Mouse (Mus musculus) ES-E14 (cell line): Measurements from ENCODE around the gene Olfr1463. TPM values are rescaled to one million over a fixed set of nuclear protein-coding genes. Genes with fewer than 3 reads are reported as not detected.

Experiments
- DNase-seq: peaks from one replicate; pipeline ENCODE4 v3.0.0-alpha.2; 2013; ENCODE audit warnings: low read depth, low spot score
- H3K27ac ChIP-seq: 2 replicates; pipeline ENCODE4 v1.5.1; 2012; ENCODE audit warnings: low read depth, mild to moderate bottlenecking, low read length, moderate library complexity, mixed read lengths; ENCODE audit not compliant: poor library complexity, insufficient read depth, severe bottlenecking
- H3K36me3 ChIP-seq: 2 replicates; pipeline ENCODE4 v1.6.1; 2012; ENCODE audit warnings: mild to moderate bottlenecking, low read length, moderate library complexity, mixed read lengths; ENCODE audit not compliant: control insufficient read depth, poor library complexity, insufficient read depth, severe bottlenecking
- H3K4me1 ChIP-seq, 2 experiments: fragments of 150-350 bp in 1 of 2; sonication (generic) in 1 of 2; 2 replicates each; pipeline ENCODE4 v1.6.1; 2012; ENCODE audit warnings: low read length in 2 of 2, mild to moderate bottlenecking in 1 of 2, mixed read lengths in 1 of 2; ENCODE audit not compliant: control insufficient read depth in 2 of 2, insufficient read depth in 2 of 2, poor library complexity in 1 of 2
- H3K4me3 ChIP-seq, 2 experiments: fragments of 150-350 bp in 1 of 2; sonication (generic) in 1 of 2; 2 replicates each; pipeline ENCODE4 v1.5.1; 2012; ENCODE audit warnings: low read length in 2 of 2, low read depth in 1 of 2, mild to moderate bottlenecking in 1 of 2, mixed read lengths in 1 of 2; ENCODE audit not compliant: insufficient read depth in 1 of 2, poor library complexity in 1 of 2, severe bottlenecking in 1 of 2
- H3K9ac ChIP-seq: 2 replicates; pipeline ENCODE4 v1.6.1; 2012; ENCODE audit warnings: low read depth, mild to moderate bottlenecking, low read length, mixed read lengths; ENCODE audit not compliant: poor library complexity, insufficient read depth, severe bottlenecking
- H3K9me3 ChIP-seq: fragments of 150-350 bp; sonication (generic); 2 replicates; pipeline ENCODE4 v1.6.1; 2012; ENCODE audit warnings: low read depth, mild to moderate bottlenecking, low read length; ENCODE audit not compliant: control insufficient read depth, insufficient read depth
- CHD2 ChIP-seq: IDR thresholded peaks from 2 replicates; pipeline ENCODE4 v1.6.1; 2014; ENCODE audit warnings: mild to moderate bottlenecking, low read depth, low read length, inconsistent platforms
- HCFC1 ChIP-seq: IDR thresholded peaks from 2 replicates; pipeline ENCODE4 v1.6.1; 2012; ENCODE audit warnings: low read length, inconsistent platforms, borderline replicate concordance; ENCODE audit not compliant: insufficient read depth
- MAFK ChIP-seq: IDR thresholded peaks from 2 replicates; pipeline ENCODE4 v1.6.1; 2014; ENCODE audit warnings: mild to moderate bottlenecking, low read depth, low read length, inconsistent platforms; ENCODE audit not compliant: insufficient read depth
- ZC3H11A ChIP-seq: IDR thresholded peaks from 2 replicates; pipeline ENCODE4 v1.6.1; 2012; ENCODE audit warnings: low read depth, mild to moderate bottlenecking, inconsistent platforms, low read length, borderline replicate concordance
- ZNF384 ChIP-seq: IDR thresholded peaks from 2 replicates; pipeline ENCODE4 v1.6.1; 2012; ENCODE audit warnings: low read depth, low read length, inconsistent platforms
- in situ Hi-C, 2 experiments: fragments of 600-800 bp; cut with MboI; formaldehyde crosslinking; loops; one replicate each; pipeline ENCODE4 v1.15.1; 2025; ENCODE audit warnings: low sequenced_read_pairs in 2 of 2, inconsistent platforms in 1 of 2; ENCODE audit not compliant: unreplicated experiment in 2 of 2
- total RNA-seq: library from RNA; depleted of rRNA; stranded (reverse); fragments of 300-350 nt; gene quantifications from 2 replicates; pipeline ENCODE4 v1.2.3, GENCODE M21; 2012; rRNA removed

Gene Olfr1463
- not detected in 2 replicates for total RNA-seq

- H3K4me3 ChIP-seq: no peak within 1 kb of the TSS
- TF ChIP-seq ZNF384 (no peak), HCFC1 (no peak), ZC3H11A (no peak), MAFK (no peak), CHD2 (no peak)
- H3K9me3 ChIP-seq: no peaks in the 10 kb centered on the region
- in situ Hi-C loops: no loop called here
- no peaks in the 10 kb centered on the region for H3K4me1 ChIP-seq
- H3K27ac ChIP-seq: no peak within 1 kb of the TSS
- H3K9ac ChIP-seq: no peak within 1 kb of the TSS
- H3K36me3 ChIP-seq: no peaks in the 10 kb centered on the region
- DNase-seq: no peak
These were observed at the start of gene Olfr1463 for GRCm38 (mm10) chr19:13231028-13231427. Gene Olfr1463, plus strand, starts transcription at chr19:13231328.

DNA sequence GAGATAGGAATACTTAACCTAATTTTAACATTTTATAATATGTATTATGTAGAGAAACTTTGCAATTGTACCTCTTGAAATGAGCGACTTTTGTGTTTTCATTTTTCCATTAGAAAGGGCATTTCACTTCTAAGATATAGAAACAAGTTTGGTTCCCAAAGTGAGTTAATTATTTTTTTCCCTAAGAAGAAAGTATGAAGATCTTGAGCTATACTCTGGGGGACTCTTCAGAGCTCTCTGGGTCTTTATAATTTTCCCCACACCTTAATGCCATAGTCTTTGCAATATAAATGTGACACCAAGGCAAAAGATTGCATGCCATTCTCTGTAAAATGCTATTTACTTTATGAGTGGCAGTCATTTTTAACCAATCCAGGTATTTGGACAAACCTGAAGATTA is 45.7 kb upstream of the Olfr1463 start, which contains the start of gene Olfr1462:
TSS of gene Olfr1462 (plus strand) at position 301 of the 400 bp plus-strand sequence.
- Histone ChIP-seq H3K4me1 (no peaks in the 10 kb centered on the region), H3K36me3 (no peaks in the 10 kb centered on the region), H3K9ac (no peak within 1 kb of the TSS), H3K4me3 (no peak within 1 kb of the TSS), H3K9me3 (no peaks in the 10 kb centered on the region), H3K27ac (no peak within 1 kb of the TSS)
- no peak for TF ChIP-seq HCFC1
- TF ChIP-seq MAFK: no peak
- no peak for TF ChIP-seq ZNF384
- TF ChIP-seq ZC3H11A: no peak
- TF ChIP-seq CHD2: no peak
- DNase-seq: no peak
- in situ Hi-C loops: no loop called here

DNA sequence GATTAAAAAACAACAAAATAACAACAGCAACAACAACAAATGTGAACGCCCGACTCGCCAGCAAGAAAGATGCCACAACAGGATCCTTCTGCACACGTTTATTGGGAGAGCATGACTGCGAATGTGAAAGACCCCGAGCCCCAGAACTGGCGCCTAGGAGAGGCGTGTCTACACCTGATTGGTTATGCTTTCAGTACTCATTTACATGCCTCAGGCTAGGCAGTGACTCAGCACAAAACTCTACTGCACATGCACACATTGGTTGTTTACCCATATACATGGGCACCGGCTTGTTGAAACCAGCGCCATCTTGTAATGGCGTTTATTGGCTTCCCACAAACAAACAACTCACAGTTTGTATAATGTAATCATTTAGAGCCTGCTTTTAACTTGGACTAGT is 9.5 kb upstream of the Olfr1463 start:
- in situ Hi-C loops: no loop called here
- no peaks in the 10 kb centered on the region for H3K36me3 ChIP-seq
- no peaks in the 10 kb centered on the region for H3K4me1 ChIP-seq
- H3K4me3 ChIP-seq: no peak overlapping the region
- H3K9ac ChIP-seq: no peak overlapping the region
- H3K9me3 ChIP-seq: no peaks in the 10 kb centered on the region
- no peak for DNase-seq
- TF ChIP-seq MAFK (peak; percentile 58; the same call in 1 of the 2 replicates), CHD2 (no peak)
- no peak overlapping the region for H3K27ac ChIP-seq

Other genes starting within 250 kb of the Olfr1463 start
- gene Olfr1451, start 236.3 kb upstream of the Olfr1463 start, total RNA-seq: not detected in 2 replicates
- gene Olfr1453, start 203.0 kb upstream of the Olfr1463 start, total RNA-seq: not detected in 2 replicates
- gene Olfr1454, start 170.7 kb upstream of the Olfr1463 start, total RNA-seq: not detected in 2 replicates
- not detected in 2 replicates for gene Olfr1457, start 133.4 kb upstream of the Olfr1463 start, total RNA-seq
- not detected in 2 replicates for gene Olfr1458, start 124.6 kb upstream of the Olfr1463 start, total RNA-seq
- 0.32 and 0.80 TPM in 2 replicates for gene Olfr1459, start 81.8 kb upstream of the Olfr1463 start, total RNA-seq
- gene Olfr1461, start 68.3 kb upstream of the Olfr1463 start, total RNA-seq: not detected in 2 replicates
- not detected in 2 replicates for gene Olfr1462, start 45.6 kb upstream of the Olfr1463 start, total RNA-seq
- not detected in 2 replicates for gene Olfr1465, start 84.2 kb downstream of the Olfr1463 start, total RNA-seq
- gene Olfr1466, start 107.5 kb downstream of the Olfr1463 start, total RNA-seq: not detected in 2 replicates
- not detected in 2 replicates for gene Olfr1467, start 130.9 kb downstream of the Olfr1463 start, total RNA-seq
- not detected in 2 replicates for gene Olfr1469, start 176.5 kb downstream of the Olfr1463 start, total RNA-seq
- not detected in 2 replicates for gene Olfr1471, start 212.1 kb downstream of the Olfr1463 start, total RNA-seq
- gene Olfr1472, start 224.8 kb downstream of the Olfr1463 start, total RNA-seq: not detected in 2 replicates
- gene Olfr1474, start 238.2 kb downstream of the Olfr1463 start, total RNA-seq: not detected in 2 replicates
- gene Olfr1475, start 248.9 kb downstream of the Olfr1463 start, total RNA-seq: not detected in 2 replicates